Mouse (Mus musculus) effector memory CD4-positive, alpha-beta T cell, adult 5 months (primary cell): Measurements from ENCODE around the gene Fto. TPM values are rescaled to one million over a fixed set of nuclear protein-coding genes. Genes with fewer than 3 reads are reported as not detected.

Experiments
- polyA plus RNA-seq: library from polyadenylated mRNA; unstranded; fragments of 100-300 nt; shearing (Covaris generic); gene quantifications from one replicate; pipeline ENCODE4 v1.2.1, GENCODE M21; 2017

Gene Fto
- polyA plus RNA-seq, result 62.7 TPM

DNA sequence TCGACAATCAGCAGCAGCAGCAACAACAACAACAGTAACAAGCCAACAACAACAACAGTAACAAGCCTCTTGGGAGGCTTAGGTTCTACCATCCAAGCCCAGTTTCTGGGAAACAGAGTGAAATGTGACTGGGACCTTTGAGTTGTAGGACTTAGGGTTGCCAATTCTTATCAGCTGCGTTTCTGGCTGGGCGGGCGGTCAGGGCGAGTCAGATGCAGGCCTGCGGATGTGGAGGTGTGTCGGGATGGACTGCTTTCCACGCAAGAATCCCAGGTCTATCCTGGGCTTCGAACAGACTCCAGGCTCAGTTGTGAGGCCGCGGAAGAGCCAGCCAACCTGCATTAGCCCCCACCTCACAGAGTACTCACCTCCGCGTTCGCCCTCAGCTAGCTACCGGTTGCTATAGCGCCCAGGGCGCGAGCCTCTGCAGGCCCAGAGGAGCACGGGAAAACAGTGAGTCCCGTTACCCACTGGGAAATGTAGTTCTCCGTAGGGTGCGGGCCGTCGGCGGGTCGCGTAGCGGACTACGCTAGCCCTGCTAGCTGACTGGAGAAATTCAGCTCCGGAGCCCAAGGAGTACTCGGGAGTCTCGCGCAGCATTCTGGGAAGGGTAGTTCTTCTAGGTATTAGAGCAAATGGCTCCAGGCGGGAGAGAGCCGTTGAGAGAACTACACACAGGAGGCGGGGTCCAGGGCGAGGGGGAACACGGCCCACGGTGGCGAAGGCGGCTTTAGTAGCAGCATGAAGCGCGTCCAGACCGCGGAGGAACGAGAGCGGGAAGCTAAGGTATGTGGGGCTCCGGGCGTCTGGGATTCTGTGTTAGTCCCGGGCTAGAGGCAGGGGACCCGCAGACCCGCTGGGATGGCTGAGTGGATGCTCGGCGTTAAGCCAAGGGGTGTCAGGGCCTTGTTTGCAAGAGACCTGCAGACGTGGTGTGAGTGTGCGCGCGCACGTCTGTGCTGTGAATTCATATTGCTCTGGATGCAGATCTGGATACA lies at the start of gene Fto, which contains the start of gene Rpgrip1l:
Fto (plus strand) TSS at position 691 of the 998 bp plus-strand sequence.
Rpgrip1l (minus strand) TSS at position 428 of the 998 bp plus-strand sequence.

Other genes with a start within 250 kb of the Fto start
- gene Rbl2, start 243.5 kb upstream of the Fto start, polyA plus RNA-seq, result 88.0 TPM
- gene Aktip, start 113.5 kb upstream of the Fto start, polyA plus RNA-seq, result 15.3 TPM
- gene Rpgrip1l, start 263 bp upstream of the Fto start, polyA plus RNA-seq, result 3.7 TPM